Mouse (Mus musculus): ENCODE data around the gene Abca7.

DNA sequence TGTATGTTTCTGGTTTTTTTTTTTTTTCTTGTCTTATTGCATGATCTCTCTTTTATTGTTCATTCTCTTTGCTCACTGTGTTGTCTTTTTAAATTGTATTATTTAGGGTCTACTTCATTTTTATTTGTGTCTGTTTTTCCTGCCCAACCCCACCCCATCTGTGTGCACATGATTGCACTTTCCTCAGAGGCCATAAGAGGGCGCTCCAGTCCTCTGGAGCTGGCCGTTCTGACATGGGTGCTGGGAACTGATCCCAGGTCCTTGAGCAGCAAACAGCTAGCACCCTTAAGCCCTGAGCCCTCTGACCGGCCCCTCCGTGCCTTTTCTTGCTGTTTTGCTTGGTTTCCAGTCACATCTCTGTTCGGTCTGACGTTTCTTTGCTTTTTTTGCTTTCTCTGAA is 4.7 kb upstream of the Abca7 start:
- no peak for TF ChIP-seq GATA1 (IDR thresholded peaks at IDR 0.05; ENCODE audit: borderline replicate concordance, low read length)
- TF ChIP-seq CTCF (IDR thresholded peaks at IDR 0.05; ENCODE audit: low read depth, low read length) = no peak
- TF ChIP-seq GATA2 (IDR thresholded peaks at IDR 0.05; ENCODE audit: borderline replicate concordance, low read depth, low read length) = no peak
- TF ChIP-seq TAL1 (conservative IDR thresholded peaks at IDR 0.05; ENCODE audit: low read depth, low read length) = no peak
- TF ChIP-seq POLR2AphosphoS5 (IDR thresholded peaks at IDR 0.05; ENCODE audit: insufficient replicate concordance, low read depth, low read length) = no peak

All from G1E (cell line).